Mouse (Mus musculus): ENCODE results near the gene Trpm5.

DNA sequence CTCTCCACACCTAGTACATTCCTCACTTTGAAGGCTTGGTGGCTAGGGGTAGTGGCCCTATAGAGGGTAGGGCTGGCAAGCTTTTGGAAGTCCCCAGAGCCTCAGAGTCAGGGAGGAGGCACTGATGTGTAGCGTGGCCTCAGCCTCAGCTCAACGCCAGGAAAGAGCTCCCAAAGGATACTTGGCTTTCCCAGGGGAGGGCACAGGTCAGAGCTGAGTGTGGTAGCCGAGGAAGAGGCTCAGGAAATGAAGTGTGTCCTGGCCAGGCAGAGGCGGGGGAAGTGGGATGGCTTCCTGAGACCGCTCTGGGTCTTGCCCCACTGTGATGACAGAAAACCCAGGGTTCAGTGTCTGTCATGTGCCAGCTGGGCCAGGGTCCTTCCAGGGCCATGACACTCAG is 42.1 kb upstream of the Trpm5 start:
- TF ChIP-seq CTCF (IDR thresholded peaks at IDR 0.05; ENCODE audit: low read depth), result no peak
- TF ChIP-seq EP300 (IDR thresholded peaks at IDR 0.05; ENCODE audit: low read depth), result no peak

All from liver, postnatal 0 days (tissue).